Mouse (Mus musculus) embryonic fibroblast, embryonic 13.5 days (primary cell): ENCODE data around the gene Pax9. TPM values are rescaled to one million over a fixed set of nuclear protein-coding genes. Genes with fewer than 3 reads are reported as not detected.

ENCODE experiments used
- H3K27ac ChIP-seq: 2 replicates; pipeline ENCODE4 v1.5.1; 2012; ENCODE audit warnings: low read length, control low read depth, inconsistent platforms; ENCODE audit not compliant: insufficient read depth
- H3K4me1 ChIP-seq: 2 replicates; pipeline ENCODE4 v1.6.1; 2011; ENCODE audit warnings: low read length; ENCODE audit not compliant: control insufficient read depth, insufficient read depth
- H3K4me3 ChIP-seq: 2 replicates; pipeline ENCODE4 v1.5.1; 2011; ENCODE audit warnings: mild to moderate bottlenecking, control low read depth, low read length; ENCODE audit not compliant: insufficient read depth
- CTCF ChIP-seq: IDR thresholded peaks from 2 replicates; pipeline ENCODE4 v1.5.1; 2011; ENCODE audit warnings: mild to moderate bottlenecking, control low read depth, low read length, moderate library complexity, borderline replicate concordance; ENCODE audit not compliant: insufficient read depth
- POLR2A ChIP-seq: IDR thresholded peaks from 2 replicates; pipeline ENCODE4 v1.6.1; 2011; ENCODE audit warnings: low read depth, mild to moderate bottlenecking, control low read depth, low read length, moderate library complexity
- polyA plus RNA-seq: library from polyadenylated mRNA; stranded (reverse); fragments of >200 nt; gene quantifications from 2 replicates; pipeline ENCODE4 v1.2.4, GENCODE M21; 2011; ENCODE audit warnings: low read depth; ENCODE audit not compliant: missing spikeins, insufficient read length

Gene Pax9
- polyA plus RNA-seq: 3.0 and 3.5 TPM in 2 replicates

DNA sequence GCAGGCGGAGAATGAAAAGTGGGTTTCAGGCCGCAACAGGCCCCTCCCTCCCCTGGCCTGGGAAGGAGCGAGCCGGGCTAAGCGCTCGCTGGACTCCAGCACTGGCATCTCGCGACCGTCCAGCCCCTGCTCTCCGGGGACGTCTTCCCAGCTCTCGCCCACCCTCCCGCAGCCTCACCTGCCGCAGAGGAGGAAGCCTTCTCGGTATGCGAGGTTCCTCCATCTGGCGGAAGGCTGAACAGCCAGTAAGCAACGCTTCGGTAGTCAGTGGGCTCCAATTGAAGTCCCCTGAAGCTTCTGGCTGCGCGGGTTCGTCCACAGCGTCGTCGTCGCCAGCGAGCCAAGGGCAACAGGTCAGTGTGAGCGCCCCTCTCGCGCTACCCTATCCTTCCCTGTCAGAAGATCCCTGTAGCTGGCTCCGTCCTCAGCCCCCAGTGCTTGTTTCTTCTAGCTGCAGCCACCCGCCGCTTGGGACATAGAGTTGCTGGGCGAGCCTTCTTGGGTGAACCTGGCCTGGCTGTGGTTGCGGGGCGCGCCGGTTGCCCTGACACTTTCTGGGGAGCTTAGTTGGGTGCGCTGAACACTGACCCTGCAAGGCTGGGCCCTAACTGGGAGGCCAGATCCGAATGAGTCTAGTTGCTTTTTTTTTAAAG, at the start of gene Pax9:
TSS of gene Pax9 (plus strand) at position 341 of the 653 bp plus-strand sequence.
- H3K4me3 ChIP-seq: peak within 1 kb of the TSS; percentile 12; the same call in 1 of the 2 replicates
- no peak within 1 kb of the TSS for H3K27ac ChIP-seq
- TF ChIP-seq POLR2A (no peak), CTCF (no peak)
- no peaks in the 10 kb centered on the region for H3K4me1 ChIP-seq

DNA sequence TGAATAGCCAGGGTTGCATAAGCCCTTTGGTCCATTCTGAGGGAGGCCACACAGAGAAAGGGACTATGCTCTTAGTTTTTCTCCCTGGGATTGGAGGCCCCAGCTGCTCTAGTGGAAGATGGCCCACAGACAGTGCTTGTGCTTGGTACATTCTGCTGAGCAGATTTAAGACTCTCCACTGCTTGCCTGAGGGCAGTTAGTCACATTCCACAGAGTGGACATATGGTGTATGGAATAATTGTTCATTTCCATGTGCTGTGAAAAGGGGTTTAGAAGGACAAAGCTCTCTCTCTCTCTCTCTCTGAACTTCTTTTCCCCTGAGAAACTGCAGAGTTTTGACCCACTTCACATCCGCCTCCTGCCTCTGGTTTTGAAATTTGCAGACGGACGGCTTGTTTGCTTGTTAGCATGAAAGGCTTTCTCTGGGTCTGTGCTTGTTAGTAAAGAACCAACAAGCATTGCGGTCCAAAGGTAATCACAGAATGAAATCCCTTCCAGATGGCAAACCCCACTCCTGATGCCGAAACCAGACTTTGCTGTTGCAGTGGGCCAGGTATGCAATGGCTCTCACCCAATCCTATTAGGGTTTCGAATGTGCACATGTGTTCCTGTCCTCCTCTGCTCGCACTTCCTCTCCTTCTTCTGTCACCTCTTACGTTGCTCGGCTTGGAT, 22.0 kb upstream of the Pax9 start:
- TF ChIP-seq CTCF (no peak), POLR2A (no peak)
- Histone ChIP-seq H3K4me3 (no peak overlapping the region), H3K27ac (no peak overlapping the region)

DNA sequence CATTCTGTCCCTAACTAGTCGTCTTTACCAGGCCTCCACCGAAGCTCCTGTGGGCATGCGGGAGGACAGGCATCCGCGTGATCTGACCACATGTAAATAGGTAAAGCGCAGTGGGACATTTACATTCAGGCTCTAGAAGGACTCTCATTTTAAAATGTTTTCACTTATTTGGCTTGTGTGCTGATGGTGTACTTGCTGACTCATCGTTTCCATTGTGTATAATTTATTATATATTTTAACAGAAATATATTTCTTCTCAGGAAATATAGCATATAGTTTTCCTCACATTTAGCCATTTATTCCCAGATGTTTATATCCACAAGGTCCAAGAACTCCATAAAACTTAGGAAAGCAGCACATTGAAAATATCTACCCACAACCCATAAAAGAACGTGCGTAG, 20.8 kb upstream of the Pax9 start:
- TF ChIP-seq POLR2A (no peak), CTCF (no peak)
- Histone ChIP-seq H3K27ac (no peak overlapping the region), H3K4me1 (no peaks in the 10 kb centered on the region)

More for the DNA sequence above, 22.0 kb upstream of the Pax9 start:
- no peaks in the 10 kb centered on the region for H3K4me1 ChIP-seq

DNA sequence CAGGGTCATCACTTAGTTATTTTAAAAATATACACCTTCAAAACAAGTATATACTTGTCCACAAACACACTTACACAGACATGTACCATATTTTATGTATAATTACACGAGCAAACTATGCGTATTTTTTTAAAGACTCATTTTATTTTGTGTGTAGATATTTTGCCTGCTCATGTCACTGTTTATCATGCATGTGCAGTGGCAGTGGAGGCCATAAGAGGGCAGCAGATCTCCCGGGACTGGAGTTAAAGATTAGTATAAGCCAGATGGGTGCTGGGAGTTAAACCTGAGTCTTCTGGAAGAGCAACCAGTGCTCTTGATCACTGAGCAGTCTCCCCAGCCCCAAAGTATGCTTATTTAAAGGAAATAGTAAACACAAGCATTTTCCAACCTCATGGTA, 16.8 kb upstream of the Pax9 start:
- Histone ChIP-seq H3K4me3 (no peak overlapping the region), H3K4me1 (no peaks in the 10 kb centered on the region), H3K27ac (no peak overlapping the region)
- TF ChIP-seq POLR2A: no peak
- peak; percentile 29; the same call in 1 of the 2 replicates for TF ChIP-seq CTCF

More for the DNA sequence above, 20.8 kb upstream of the Pax9 start:
- H3K4me3 ChIP-seq: no peak overlapping the region

DNA sequence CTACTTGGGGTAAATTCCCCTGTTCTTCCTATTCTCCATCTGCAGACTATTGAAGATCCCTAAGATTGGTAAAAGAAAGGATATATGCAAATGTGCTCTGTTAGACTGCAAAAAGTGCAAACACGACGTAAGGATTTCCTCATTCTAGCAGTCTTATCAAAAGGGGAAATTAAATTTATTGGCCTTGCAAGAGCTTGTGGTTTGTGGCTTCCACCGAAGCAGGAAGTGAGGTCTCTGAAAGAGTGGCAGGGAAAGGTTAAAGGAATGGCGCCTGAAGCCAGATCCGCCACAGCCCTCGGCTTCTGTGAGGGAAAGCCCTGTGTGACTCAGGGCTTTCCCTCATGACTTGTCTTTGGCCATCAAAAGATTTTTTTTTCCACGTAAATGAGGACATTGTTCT, 13.9 kb upstream of the Pax9 start:
- TF ChIP-seq CTCF (no peak), POLR2A (no peak)
- H3K4me1 ChIP-seq: no peaks in the 10 kb centered on the region

DNA sequence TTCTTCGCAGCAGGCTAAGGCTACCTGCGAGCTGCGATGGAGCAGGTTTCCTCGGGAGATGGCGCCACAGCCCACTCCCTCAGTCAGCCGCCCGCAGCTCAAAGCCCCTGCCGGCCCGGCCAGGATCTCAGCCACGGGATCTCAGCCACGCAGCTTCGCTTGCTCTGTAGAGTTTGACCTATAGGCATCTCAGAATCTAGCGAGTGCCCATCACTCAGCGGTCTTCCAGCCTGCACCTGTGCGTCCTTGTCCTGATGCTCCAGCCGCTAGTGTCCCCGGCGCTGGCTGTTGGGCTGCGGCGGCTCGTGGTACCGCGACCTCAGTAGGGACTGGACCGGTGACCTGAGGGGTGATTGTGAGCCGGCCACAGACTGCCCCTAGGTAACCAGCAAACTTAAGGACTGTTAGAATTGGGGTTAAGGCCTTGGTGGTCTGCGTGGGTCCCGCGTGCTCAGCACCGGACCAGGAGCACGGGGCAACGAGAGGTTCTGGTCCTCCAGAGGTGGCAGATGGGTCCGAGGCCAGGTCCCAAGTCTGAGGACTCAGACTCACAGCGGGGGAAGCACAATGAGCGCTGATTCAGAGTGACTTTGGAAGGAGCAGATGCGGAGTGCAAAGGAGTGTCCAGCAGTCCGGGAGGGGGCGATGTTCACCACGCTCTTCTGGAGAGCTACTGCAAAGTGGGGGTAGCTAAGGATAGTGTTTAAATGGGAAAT, 10.3 kb upstream of the Pax9 start:
- peak overlapping the region; percentile 8; the same call in 1 of the 2 replicates for H3K4me3 ChIP-seq
- no peak overlapping the region for H3K27ac ChIP-seq
- H3K4me1 ChIP-seq: no peaks in the 10 kb centered on the region
- TF ChIP-seq CTCF (peak; percentile 76), POLR2A (no peak)

More for the DNA sequence above, 13.9 kb upstream of the Pax9 start:
- Histone ChIP-seq H3K27ac (no peak overlapping the region), H3K4me3 (no peak overlapping the region)

DNA sequence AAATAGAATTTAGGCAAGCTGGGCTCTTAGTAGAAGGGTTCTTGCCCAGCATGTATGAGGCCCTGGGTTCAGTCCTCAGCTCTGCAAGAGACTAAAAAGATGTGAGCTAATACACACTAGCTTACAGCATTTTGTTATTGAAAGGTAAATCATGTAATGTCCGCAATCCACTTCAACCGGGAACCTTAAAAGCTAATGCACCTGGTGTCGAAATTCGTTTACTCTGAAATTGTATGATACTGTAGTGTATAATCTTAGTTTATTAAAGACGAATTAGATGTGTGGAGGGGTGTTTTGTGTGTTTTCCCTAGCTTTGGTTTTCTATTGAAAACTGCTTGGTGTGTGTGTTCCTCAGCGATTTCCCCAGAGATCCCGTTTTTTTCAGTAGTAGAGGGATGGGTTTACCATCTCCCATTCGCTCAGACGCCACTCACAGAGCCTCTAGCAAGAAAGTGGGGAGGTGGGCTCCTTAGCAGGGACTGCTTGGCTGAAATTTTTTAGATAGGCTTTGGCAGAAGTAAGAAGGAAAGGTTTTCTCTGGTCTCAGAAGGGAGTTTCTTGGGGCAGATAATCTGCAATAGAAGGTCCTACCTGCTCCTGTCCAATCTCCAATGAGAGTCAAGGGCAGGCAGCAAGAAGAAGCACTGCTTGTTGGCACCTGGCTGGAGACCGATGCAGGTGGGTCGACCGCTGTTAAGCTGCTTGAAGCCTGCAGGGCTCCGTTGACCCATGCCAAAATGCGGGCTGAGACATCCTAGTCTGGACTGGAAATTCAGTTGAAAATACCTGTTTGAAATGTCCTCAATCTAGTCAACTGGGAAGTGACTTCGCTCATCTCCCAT, 3.7 kb upstream of the Pax9 start:
- Histone ChIP-seq H3K27ac (no peak overlapping the region), H3K4me1 (no peaks in the 10 kb centered on the region), H3K4me3 (no peak overlapping the region)
- TF ChIP-seq CTCF (no peak), POLR2A (no peak)

DNA sequence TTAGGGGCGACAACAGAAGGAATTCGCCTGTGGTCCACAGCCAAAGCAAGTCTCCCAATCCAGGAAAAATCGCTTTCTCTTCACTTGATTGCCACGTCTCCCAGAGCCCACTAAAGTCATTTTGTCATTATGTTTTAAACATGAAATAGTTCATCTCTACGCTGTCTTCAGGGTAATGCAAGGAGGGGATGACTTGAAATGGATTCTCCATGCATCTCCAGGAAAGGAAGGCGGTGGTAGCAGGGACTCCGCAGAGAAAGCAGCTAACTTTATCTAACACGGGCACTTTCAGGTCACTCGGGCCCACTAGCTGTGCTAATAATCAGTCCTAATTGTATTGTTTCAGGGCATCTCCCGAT, 3.1 kb upstream of the Pax9 start:
- TF ChIP-seq POLR2A (no peak), CTCF (no peak)
- no peak overlapping the region for H3K4me3 ChIP-seq
- no peaks in the 10 kb centered on the region for H3K4me1 ChIP-seq

DNA sequence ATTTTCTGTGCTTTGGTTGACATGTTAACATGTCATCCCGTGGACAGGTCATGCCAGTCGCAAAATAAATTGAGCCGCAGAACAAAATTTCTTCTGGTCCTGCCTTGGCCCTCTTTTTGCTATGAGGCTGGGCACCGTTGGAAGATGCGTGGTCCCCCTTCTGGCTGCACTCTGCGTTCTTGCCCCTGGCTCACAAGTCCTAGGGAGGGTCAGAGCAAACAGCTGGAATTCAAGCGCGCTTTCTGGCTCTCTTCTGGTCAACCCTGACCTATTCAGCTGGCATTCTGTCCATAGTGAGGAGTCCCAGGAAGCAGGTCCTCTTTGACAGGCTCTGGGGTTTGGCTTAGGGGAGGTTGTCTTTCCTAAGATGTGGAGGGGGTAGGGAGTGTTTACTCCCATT, 2.6 kb upstream of the Pax9 start:
- Histone ChIP-seq H3K27ac (no peak overlapping the region), H3K4me3 (no peak overlapping the region), H3K4me1 (no peaks in the 10 kb centered on the region)
- TF ChIP-seq CTCF: no peak
- no peak for TF ChIP-seq POLR2A

More for the DNA sequence above, 3.1 kb upstream of the Pax9 start:
- H3K27ac ChIP-seq: no peak overlapping the region
